Mouse (Mus musculus): ENCODE data around the gene Ankar. TPM values are rescaled to one million over a fixed set of nuclear protein-coding genes. Genes with fewer than 3 reads are reported as not detected.
A peak's percentile ranks its signal among the peaks of the same experiment; 100 is the strongest.

Ankar gene
- polyA plus RNA-seq (2014; fragmentation: Nextera tagmentation; extraction: Ambion mirVana) = not detected in 2 replicates

DNA sequence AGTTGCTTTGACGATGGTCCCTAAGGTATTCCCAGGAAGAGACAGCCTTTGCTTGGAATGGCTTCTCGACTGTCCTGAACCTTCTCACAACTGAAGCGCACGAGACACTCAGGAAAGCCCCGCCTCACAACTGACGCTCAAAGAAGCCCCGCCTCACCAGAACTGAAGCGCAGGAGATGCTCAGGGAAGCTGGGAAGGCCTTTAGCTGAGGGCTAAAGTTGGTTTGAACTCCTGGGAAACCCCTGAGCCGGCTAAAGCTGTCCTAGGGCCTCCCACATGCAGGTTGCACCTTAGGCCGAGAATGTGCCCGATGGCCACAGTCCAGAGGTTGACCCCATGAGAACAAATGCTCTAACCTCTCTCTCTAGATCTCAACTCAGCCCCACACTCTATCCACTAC is at the start of gene Ankar:
Ankar (minus strand) TSS at position 101 of the 400 bp plus-strand sequence.
- ATAC-seq (ENCODE audit: low FRiP score, low TSS enrichment) = no peak
- Histone ChIP-seq H3K9me3 (ENCODE audit: control insufficient read depth, low read length) (no peaks in the 10 kb centered on the region), H3K4me3 (ENCODE audit: low read length) (no peak within 1 kb of the TSS), H3K27ac (ENCODE audit: low read depth, low read length) (no peak within 1 kb of the TSS), H3K9ac (ENCODE audit: low read depth, low read length) (no peak within 1 kb of the TSS), H3K4me1 (ENCODE audit: control insufficient read depth, insufficient read depth, low read length) (no peaks in the 10 kb centered on the region), H3K4me2 (replicated peaks; ENCODE audit: low read depth, low read length) (no peak within 1 kb of the TSS), H3K36me3 (ENCODE audit: control insufficient read depth, insufficient read depth, low read length) (no peaks in the 10 kb centered on the region), H3K27me3 (ENCODE audit: control insufficient read depth, insufficient read depth, low read length) (no peaks in the 10 kb centered on the region)
- 82% methylated on average over 11 of the region's 11 CpGs for WGBS

DNA sequence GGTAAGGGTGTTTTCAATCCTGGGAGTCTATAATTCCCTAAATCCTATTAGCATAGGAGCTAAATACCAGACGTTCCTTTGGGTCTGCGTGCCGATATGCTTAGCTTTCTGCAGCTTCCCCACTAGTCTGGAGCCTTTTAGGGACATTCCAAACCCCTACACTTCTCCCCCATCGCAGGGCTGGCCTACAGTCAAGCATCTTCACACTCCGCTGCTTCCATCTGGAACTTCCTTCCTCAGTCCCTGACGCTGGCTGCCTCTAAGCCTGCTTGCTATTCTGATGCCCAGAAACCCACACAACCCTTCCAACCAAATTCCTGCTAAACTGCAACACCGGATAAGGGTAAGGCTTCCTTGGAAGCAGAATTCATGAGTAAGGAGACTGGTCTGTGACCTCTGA is 46.0 kb upstream of the Ankar start:
- 60% methylated on average over 7 of the region's 7 CpGs for WGBS
- Histone ChIP-seq H3K27ac (ENCODE audit: low read depth, low read length) (no peak overlapping the region), H3K4me1 (ENCODE audit: control insufficient read depth, insufficient read depth, low read length) (0 out of 2 replicates have a peak, but pooled peaks cover 2% of the 10 kb centered on the region), H3K4me2 (replicated peaks; ENCODE audit: low read depth, low read length) (no peak overlapping the region), H3K36me3 (ENCODE audit: control insufficient read depth, insufficient read depth, low read length) (no peaks in the 10 kb centered on the region), H3K27me3 (ENCODE audit: control insufficient read depth, insufficient read depth, low read length) (no peaks in the 10 kb centered on the region), H3K9me3 (ENCODE audit: control insufficient read depth, low read length) (no peaks in the 10 kb centered on the region), H3K4me3 (ENCODE audit: low read length) (no peak overlapping the region), H3K9ac (ENCODE audit: low read depth, low read length) (no peak overlapping the region)
- peak; percentile 73; the same call in 1 of the 2 replicates for ATAC-seq (ENCODE audit: low FRiP score, low TSS enrichment)

DNA sequence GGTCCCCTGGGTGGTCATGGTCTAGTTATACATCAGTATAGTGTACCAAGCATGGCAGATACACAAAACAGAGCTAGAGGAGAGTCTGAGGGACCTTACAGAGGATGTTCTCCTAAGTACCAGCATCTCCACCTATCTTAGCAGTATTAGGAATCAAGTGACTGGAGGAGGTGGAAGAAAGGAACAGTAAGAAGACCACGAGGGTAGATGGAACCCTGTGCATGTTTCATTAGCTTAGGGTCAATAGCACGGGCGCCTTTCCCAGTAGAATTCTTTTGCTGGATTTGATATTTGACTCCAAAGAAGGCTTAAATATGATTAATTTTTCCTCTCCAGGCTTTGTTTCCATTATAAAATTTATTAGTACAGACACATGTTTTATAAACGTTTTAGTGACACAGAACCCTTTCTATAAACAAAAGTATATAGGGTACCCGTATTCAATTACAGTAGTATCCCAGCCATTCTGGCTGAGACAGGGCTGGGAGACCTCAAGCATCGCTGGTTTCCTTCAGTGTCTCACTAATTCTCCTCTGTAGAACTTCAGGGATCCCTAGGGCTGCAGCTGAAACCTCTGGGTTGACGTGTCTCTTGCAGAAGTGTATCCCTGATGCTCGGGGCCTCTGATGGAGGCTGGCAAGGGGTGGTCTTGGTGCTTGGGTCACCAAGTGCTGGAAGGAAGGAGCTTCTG is 44.6 kb upstream of the Ankar start:
- Histone ChIP-seq H3K27ac (ENCODE audit: low read depth, low read length) (no peak overlapping the region; the same call in 1 of the 2 replicates), H3K9me3 (ENCODE audit: control insufficient read depth, low read length) (no peaks in the 10 kb centered on the region), H3K4me1 (ENCODE audit: control insufficient read depth, insufficient read depth, low read length) (0 out of 2 replicates have a peak, but pooled peaks cover 2% of the 10 kb centered on the region), H3K9ac (ENCODE audit: low read depth, low read length) (no peak overlapping the region), H3K27me3 (ENCODE audit: control insufficient read depth, insufficient read depth, low read length) (no peaks in the 10 kb centered on the region), H3K36me3 (ENCODE audit: control insufficient read depth, insufficient read depth, low read length) (no peaks in the 10 kb centered on the region), H3K4me3 (ENCODE audit: low read length) (no peak overlapping the region), H3K4me2 (replicated peaks; ENCODE audit: low read depth, low read length) (no peak overlapping the region)
- WGBS = 29% methylated on average over 8 of the region's 8 CpGs
- peak; percentile 28; the same call in 1 of the 2 replicates for ATAC-seq (ENCODE audit: low FRiP score, low TSS enrichment)

DNA sequence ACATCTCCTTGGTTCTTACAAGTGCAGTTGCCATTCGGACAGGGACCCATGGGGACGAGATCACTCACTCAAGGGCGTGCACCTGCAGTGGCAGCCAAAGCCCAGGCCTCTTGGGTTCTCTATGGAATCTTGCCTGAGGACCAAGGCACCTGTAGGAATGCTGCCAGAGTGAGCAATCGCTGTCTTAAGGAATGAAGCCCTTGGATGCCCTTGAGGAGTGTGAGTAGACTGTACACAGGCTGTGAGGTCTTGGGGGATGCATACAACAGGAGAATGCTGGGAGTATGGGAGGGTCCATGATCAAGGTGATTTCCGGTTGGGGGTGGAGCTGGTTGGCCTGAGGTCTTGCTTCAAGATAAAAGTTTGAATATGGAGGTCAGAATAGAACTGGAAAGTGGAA is 41.0 kb upstream of the Ankar start:
- Histone ChIP-seq H3K9me3 (ENCODE audit: control insufficient read depth, low read length) (no peaks in the 10 kb centered on the region), H3K27me3 (ENCODE audit: control insufficient read depth, insufficient read depth, low read length) (no peaks in the 10 kb centered on the region)

DNA sequence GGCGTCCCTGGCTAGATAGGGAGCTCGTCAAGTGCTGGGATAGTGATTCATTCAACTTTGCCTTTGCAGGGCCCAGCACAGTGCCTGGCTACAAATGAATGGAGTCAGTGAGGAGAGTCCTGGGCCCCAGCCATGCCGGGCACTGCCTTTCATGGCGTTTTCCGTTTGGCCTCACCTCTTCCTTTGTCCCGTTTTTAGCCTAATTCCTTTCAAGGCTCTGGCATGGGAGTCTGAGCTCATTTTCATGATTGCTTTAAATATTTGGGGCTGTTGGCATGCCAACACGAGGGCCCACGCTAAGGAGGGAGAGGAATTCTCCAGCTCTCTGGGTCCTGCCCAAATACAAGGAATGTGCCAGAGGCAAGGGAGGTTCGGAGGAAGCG is 39.3 kb upstream of the Ankar start:
- Histone ChIP-seq H3K9me3 (ENCODE audit: control insufficient read depth, low read length) (no peaks in the 10 kb centered on the region), H3K27me3 (ENCODE audit: control insufficient read depth, insufficient read depth, low read length) (no peaks in the 10 kb centered on the region), H3K27ac (ENCODE audit: low read depth, low read length) (no peak overlapping the region), H3K4me1 (ENCODE audit: control insufficient read depth, insufficient read depth, low read length) (0 out of 2 replicates have a peak, but pooled peaks cover 4% of the 10 kb centered on the region), H3K4me3 (ENCODE audit: low read length) (no peak overlapping the region), H3K4me2 (replicated peaks; ENCODE audit: low read depth, low read length) (no peak overlapping the region), H3K9ac (ENCODE audit: low read depth, low read length) (no peak overlapping the region), H3K36me3 (ENCODE audit: control insufficient read depth, insufficient read depth, low read length) (no peaks in the 10 kb centered on the region)
- ATAC-seq (ENCODE audit: low FRiP score, low TSS enrichment) = no peak
- 79% methylated on average over 10 of the region's 10 CpGs for WGBS

More for the DNA sequence above, 41.0 kb upstream of the Ankar start:
- H3K9ac ChIP-seq (ENCODE audit: low read depth, low read length) = no peak overlapping the region
- H3K36me3 ChIP-seq (ENCODE audit: control insufficient read depth, insufficient read depth, low read length) = no peaks in the 10 kb centered on the region
- 0 out of 2 replicates have a peak, but pooled peaks cover 6% of the 10 kb centered on the region for H3K4me1 ChIP-seq (ENCODE audit: control insufficient read depth, insufficient read depth, low read length)
- no peak overlapping the region for H3K4me2 ChIP-seq (replicated peaks; ENCODE audit: low read depth, low read length)
- H3K4me3 ChIP-seq (ENCODE audit: low read length) = no peak overlapping the region
- no peak overlapping the region for H3K27ac ChIP-seq (ENCODE audit: low read depth, low read length)
- ATAC-seq (ENCODE audit: low FRiP score, low TSS enrichment) = no peak
- 92% methylated on average over 5 of the region's 5 CpGs for WGBS

GRCm38 (mm10) chr1:72738946-72739680 is 38.7 kb upstream of the Ankar start:
- 85% methylated on average over 15 of the region's 15 CpGs for WGBS
- 0 out of 2 replicates have a peak, but pooled peaks cover 4% of the 10 kb centered on the region for H3K4me1 ChIP-seq (ENCODE audit: control insufficient read depth, insufficient read depth, low read length)
- no peaks in the 10 kb centered on the region for H3K9me3 ChIP-seq (ENCODE audit: control insufficient read depth, low read length)
- no peak overlapping the region for H3K4me3 ChIP-seq (ENCODE audit: low read length)
- H3K9ac ChIP-seq (ENCODE audit: low read depth, low read length) = no peak overlapping the region
- no peak overlapping the region for H3K27ac ChIP-seq (ENCODE audit: low read depth, low read length)
- H3K36me3 ChIP-seq (ENCODE audit: control insufficient read depth, insufficient read depth, low read length) = no peaks in the 10 kb centered on the region
- ATAC-seq (ENCODE audit: low FRiP score, low TSS enrichment) = no peak
- H3K27me3 ChIP-seq (ENCODE audit: control insufficient read depth, insufficient read depth, low read length) = no peaks in the 10 kb centered on the region
- H3K4me2 ChIP-seq (replicated peaks; ENCODE audit: low read depth, low read length) = no peak overlapping the region

DNA sequence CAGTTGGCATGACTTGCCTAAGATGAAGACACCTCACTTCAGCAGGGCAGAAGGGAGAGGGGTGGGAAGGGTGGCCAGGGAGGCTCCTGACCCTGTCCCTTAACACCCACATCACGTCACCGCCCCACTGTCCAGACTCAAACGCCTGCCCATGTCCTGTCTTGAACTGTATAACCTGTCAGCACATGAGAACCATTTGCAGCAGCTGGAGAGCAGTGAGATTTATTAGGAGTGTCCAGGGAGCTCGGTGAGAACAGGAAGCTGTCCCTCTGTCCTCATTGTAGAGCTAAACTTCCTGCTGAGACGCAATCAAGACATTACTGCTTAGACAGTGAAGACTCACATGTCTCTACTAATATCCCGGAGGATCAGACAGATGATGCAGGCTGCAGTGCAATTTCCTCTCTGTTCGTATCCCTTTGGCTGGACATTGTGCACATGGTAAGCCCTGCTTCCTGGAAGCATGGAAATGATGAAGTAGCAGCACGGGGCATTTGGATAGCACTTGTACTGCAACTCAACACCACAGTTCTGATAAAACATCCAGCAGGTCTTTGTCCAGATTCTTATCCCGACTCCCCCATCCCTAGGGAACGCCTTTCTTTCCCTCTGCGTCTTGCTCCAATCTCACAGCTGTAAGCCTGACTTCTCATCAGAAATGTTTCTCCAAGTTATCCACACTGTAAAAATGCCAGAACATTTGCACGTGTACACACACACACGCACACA is 36.2 kb upstream of the Ankar start:
- peak; percentile 63 for ATAC-seq (ENCODE audit: low FRiP score, low TSS enrichment)
- Histone ChIP-seq H3K4me3 (ENCODE audit: low read length) (no peak overlapping the region), H3K4me1 (ENCODE audit: control insufficient read depth, insufficient read depth, low read length) (0 out of 2 replicates have a peak, but pooled peaks cover 4% of the 10 kb centered on the region), H3K27ac (ENCODE audit: low read depth, low read length) (no peak overlapping the region), H3K4me2 (replicated peaks; ENCODE audit: low read depth, low read length) (peak overlapping the region; percentile 13; the same call in 1 of the 2 replicates), H3K9me3 (ENCODE audit: control insufficient read depth, low read length) (no peaks in the 10 kb centered on the region), H3K9ac (ENCODE audit: low read depth, low read length) (no peak overlapping the region), H3K36me3 (ENCODE audit: control insufficient read depth, insufficient read depth, low read length) (no peaks in the 10 kb centered on the region), H3K27me3 (ENCODE audit: control insufficient read depth, insufficient read depth, low read length) (no peaks in the 10 kb centered on the region)
- WGBS = 27% methylated on average over 13 of the region's 13 CpGs

DNA sequence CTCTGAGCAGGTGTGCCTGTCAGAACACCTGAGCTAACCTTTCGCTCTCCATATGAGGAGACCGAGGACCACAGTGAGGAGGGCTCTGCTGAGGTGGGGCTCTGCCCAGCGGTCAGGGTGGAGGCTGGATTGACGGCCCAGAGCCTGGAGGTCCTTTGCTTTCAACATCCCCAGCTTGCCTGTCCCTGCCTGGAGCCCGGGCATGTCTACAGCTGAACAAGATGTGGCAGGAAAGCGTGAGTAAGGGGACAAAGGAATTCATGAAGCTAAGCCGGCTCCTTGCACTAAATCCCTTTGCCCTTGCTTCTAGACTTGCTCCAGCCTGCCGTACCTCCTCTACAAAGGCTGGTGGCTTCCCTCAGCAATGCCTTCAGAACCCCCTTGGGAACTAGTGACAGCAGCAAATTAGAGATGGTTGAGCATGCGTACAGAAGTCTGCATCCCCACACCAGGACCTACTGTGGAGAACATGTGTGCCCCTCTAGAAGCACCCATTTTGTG is 32.9 kb upstream of the Ankar start:
- Histone ChIP-seq H3K4me2 (replicated peaks; ENCODE audit: low read depth, low read length) (no peak overlapping the region), H3K36me3 (ENCODE audit: control insufficient read depth, insufficient read depth, low read length) (no peaks in the 10 kb centered on the region), H3K4me3 (ENCODE audit: low read length) (no peak overlapping the region), H3K4me1 (ENCODE audit: control insufficient read depth, insufficient read depth, low read length) (peaks cover 8% of the 10 kb centered on the region; the same call in 1 of the 2 replicates), H3K9me3 (ENCODE audit: control insufficient read depth, low read length) (no peaks in the 10 kb centered on the region), H3K27ac (ENCODE audit: low read depth, low read length) (no peak overlapping the region), H3K27me3 (ENCODE audit: control insufficient read depth, insufficient read depth, low read length) (no peaks in the 10 kb centered on the region), H3K9ac (ENCODE audit: low read depth, low read length) (no peak overlapping the region)
- no peak for ATAC-seq (ENCODE audit: low FRiP score, low TSS enrichment)
- WGBS = 84% methylated on average over 9 of the region's 9 CpGs

Measured in kidney, embryonic 14.5 days (tissue).